Comparison of ENCODE assay signal across 21 mouse cellular contexts in genomic region chr7:133029496-133030047, GRCm38 (mm10).
DNase-seq lines count a peak whose midpoint lies in the region; ATAC-seq and TF ChIP-seq lines count a peak whose summit lies in the region.
"Had no signal": no experiment of that assay in that cellular context is flagged by ENCODE, and none has a peak within 500 bp of the region (broad histone marks: within the 10 kb centered on the region; RNA-seq: fewer than 3 reads in every experiment).

No protein-coding gene starts in this region.

- peak overlapping the region; percentile 25 for H3K4me2 ChIP-seq in intestine, embryonic 16.5 days (ENCODE audit: low read depth, low read length)
- H3K4me2 ChIP-seq in stomach, embryonic 14.5 days (replicated peaks; ENCODE audit: low read depth, low read length): no peak overlapping the region
- H3K4me2 ChIP-seq: embryonic facial prominence, embryonic 13.5 days; forebrain, embryonic 12.5 days; heart, embryonic 12.5 days; hindbrain, embryonic 15.5 days had no signal

- peak; percentile 96 for ATAC-seq in intestine, embryonic 16.5 days
- ATAC-seq in stomach, embryonic 14.5 days (ENCODE audit: insufficient number of reproducible peaks, insufficient read depth, low FRiP score, low read depth): peak; percentile 86
- no peak for ATAC-seq in granulocyte monocyte progenitor cell, adult 5-6 weeks (replicated peaks; ENCODE audit: poor library complexity, severe bottlenecking)

- no peak for TF ChIP-seq POLR2A in MEL (IDR thresholded peaks at IDR 0.05; ENCODE audit: control insufficient read depth in 1 of 2, insufficient read depth in 1 of 2, low read depth in 1 of 2, low read length in 2 of 2, poor library complexity in 1 of 2)

- 0 out of 2 replicates have a peak, but pooled peaks cover 6% of the 10 kb centered on the region for H3K79me2 ChIP-seq in MEL (ENCODE audit: control insufficient read depth, insufficient read depth, low read length, poor library complexity)

- H3K4me3 ChIP-seq in E14TG2a.4 (replicated peaks; ENCODE audit: low read length) (peak overlapping the region; percentile 46; the same call in 1 of the 2 replicates), MEL (ENCODE audit: control insufficient read depth in 1 of 2, insufficient read depth in 1 of 2, low read depth in 2 of 2, low read length in 2 of 2) (no peak overlapping the region)
- no peak overlapping the region for H3K4me3 ChIP-seq in intestine, embryonic 16.5 days (ENCODE audit: low read length)
- H3K4me3 ChIP-seq in stomach, embryonic 14.5 days (ENCODE audit: low read depth, low read length): no peak overlapping the region
- H3K4me3 ChIP-seq: embryonic facial prominence, embryonic 13.5 days; forebrain, embryonic 12.5 days; gastrocnemius, adult 2 months; heart, adult 2 months; heart, embryonic 12.5 days; hindbrain, embryonic 10.5 days; hindbrain, embryonic 15.5 days had no signal

- H3K36me3 ChIP-seq in E14TG2a.4 (ENCODE audit: insufficient read depth, low read length): peaks cover 93% of the 10 kb centered on the region
- H3K36me3 ChIP-seq in MEL (ENCODE audit: control insufficient read depth in 1 of 2, insufficient read depth in 2 of 2, low read length in 2 of 2): peaks cover 2 to 22% of the 10 kb centered on the region in 2 experiments; a peak in 3 of 4 replicates
- no peaks in the 10 kb centered on the region for H3K36me3 ChIP-seq in intestine, embryonic 16.5 days (ENCODE audit: control insufficient read depth, insufficient read depth, low read length)
- no peaks in the 10 kb centered on the region; the same call in 1 of the 2 replicates for H3K36me3 ChIP-seq in stomach, embryonic 14.5 days (ENCODE audit: control insufficient read depth, insufficient read depth, low read length)
- H3K36me3 ChIP-seq: forebrain, embryonic 12.5 days; heart, embryonic 12.5 days; hindbrain, embryonic 15.5 days had no signal

- no peak for DNase-seq in MEL (ENCODE audit: low read depth, low spot score)
- DNase-seq in B cell, adult 2 months: no peak
- no peak for DNase-seq in heart, adult 9 months (ENCODE audit: low spot score in 2 of 2)
- no peak for DNase-seq in cerebellum, adult 11-12 months
- DNase-seq: adrenal gland, adult 8-10 months; cerebellum, adult 18-20 months; cerebellum, adult 9-11 months; cerebellum, postnatal 36 days; gastrocnemius, adult 2 months; gastrocnemius, postnatal 25 days; heart, adult 2 months; kidney, adult 2 months had no signal

- H3K9me3 ChIP-seq in E14TG2a.4 (ENCODE audit: low read length) (no peaks in the 10 kb centered on the region), MEL (replicated peaks; ENCODE audit: insufficient read depth, low read length) (no peaks in the 10 kb centered on the region)
- H3K9me3 ChIP-seq in intestine, embryonic 16.5 days (ENCODE audit: control insufficient read depth, low read length): no peaks in the 10 kb centered on the region
- no peaks in the 10 kb centered on the region for H3K9me3 ChIP-seq in stomach, embryonic 14.5 days (ENCODE audit: control insufficient read depth, low read depth, low read length)
- H3K9me3 ChIP-seq: embryonic facial prominence, embryonic 13.5 days; forebrain, embryonic 12.5 days; heart, embryonic 12.5 days; hindbrain, embryonic 10.5 days; hindbrain, embryonic 15.5 days had no signal

- TF ChIP-seq RAD21 in MEL (IDR thresholded peaks at IDR 0.05; ENCODE audit: low read depth, low read length): no peak

- H3K4me1 ChIP-seq in E14TG2a.4 (replicated peaks; ENCODE audit: low read depth, low read length) (peaks cover 99% of the 10 kb centered on the region), MEL (ENCODE audit: control insufficient read depth in 1 of 2, insufficient read depth in 2 of 2, low read length in 2 of 2) (peaks cover 8 to 21% of the 10 kb centered on the region in 2 experiments)
- H3K4me1 ChIP-seq in intestine, embryonic 16.5 days (ENCODE audit: control insufficient read depth, insufficient read depth, low read length): peaks cover 51% of the 10 kb centered on the region
- peaks cover 29% of the 10 kb centered on the region for H3K4me1 ChIP-seq in stomach, embryonic 14.5 days (ENCODE audit: control insufficient read depth, insufficient read depth, low read length)

- peak in 1 of 2 experiments; percentile 16; a peak in 1 of 4 replicates for TF ChIP-seq EP300 in MEL (IDR thresholded peaks at IDR 0.05; ENCODE audit: low read depth in 1 of 2, low read length in 2 of 2)

- H3K9ac ChIP-seq in MEL (ENCODE audit: control insufficient read depth, low read depth, low read length, poor library complexity, severe bottlenecking): no peak overlapping the region
- H3K9ac ChIP-seq in intestine, embryonic 16.5 days (ENCODE audit: low read depth, low read length): no peak overlapping the region
- H3K9ac ChIP-seq in stomach, embryonic 14.5 days (replicated peaks; ENCODE audit: low read depth, low read length): no peak overlapping the region
- H3K9ac ChIP-seq: embryonic facial prominence, embryonic 13.5 days; forebrain, embryonic 12.5 days; heart, embryonic 12.5 days; hindbrain, embryonic 15.5 days had no signal

- WGBS in intestine, embryonic 16.5 days: 53% methylated on average over 8 of the region's 8 CpGs
- WGBS in stomach, embryonic 14.5 days: 61% methylated on average over 8 of the region's 8 CpGs

- H3K27me3 ChIP-seq in E14TG2a.4 (ENCODE audit: insufficient read depth, low read length) (no peaks in the 10 kb centered on the region), MEL (ENCODE audit: control insufficient read depth in 1 of 2, insufficient read depth in 2 of 2, low read length in 2 of 2) (no peaks in the 10 kb centered on the region)
- H3K27me3 ChIP-seq in intestine, embryonic 16.5 days (replicated peaks; ENCODE audit: control insufficient read depth, insufficient read depth, low read length): no peaks in the 10 kb centered on the region
- H3K27me3 ChIP-seq in stomach, embryonic 14.5 days (ENCODE audit: control insufficient read depth, insufficient read depth, low read length): no peaks in the 10 kb centered on the region
- H3K27me3 ChIP-seq: embryonic facial prominence, embryonic 13.5 days; forebrain, embryonic 12.5 days; heart, embryonic 12.5 days; hindbrain, embryonic 15.5 days had no signal

- TF ChIP-seq CTCF in E14TG2a.4 (conservative IDR thresholded peaks at IDR 0.05; ENCODE audit: low read length) (no peak), MEL (IDR thresholded peaks at IDR 0.05 in 2 of 3, conservative IDR thresholded peaks at IDR 0.05 in 1 of 3; ENCODE audit: control insufficient read depth in 1 of 3, insufficient read depth in 1 of 3, low read depth in 2 of 3, low read length in 3 of 3, poor library complexity in 1 of 3, severe bottlenecking in 1 of 3) (no peak)

- H3K27ac ChIP-seq in MEL (ENCODE audit: control insufficient read depth, low read depth, low read length): peak overlapping the region; percentile 29
- peak overlapping the region; percentile 78 for H3K27ac ChIP-seq in intestine, embryonic 16.5 days (ENCODE audit: low read length)
- H3K27ac ChIP-seq in stomach, embryonic 14.5 days (ENCODE audit: low read length): peak overlapping the region; percentile 41; the same call in 1 of the 2 replicates
- H3K27ac ChIP-seq: embryonic facial prominence, embryonic 13.5 days; forebrain, embryonic 12.5 days; gastrocnemius, adult 2 months; heart, adult 2 months; hindbrain, embryonic 10.5 days; hindbrain, embryonic 15.5 days had no signal

TF ChIP-seq in MEL, 35 proteins besides CTCF, POLR2A, EP300 and RAD21:
- TF ChIP-seq MAX (IDR thresholded peaks at IDR 0.05; ENCODE audit: low read length): peak; percentile 80
- no peak for TF ChIP-seq E2F4 (IDR thresholded peaks at IDR 0.05; ENCODE audit: borderline replicate concordance, low read depth, low read length)
- peak; percentile 87 for TF ChIP-seq MXI1 (IDR thresholded peaks at IDR 0.05; ENCODE audit: low read depth, low read length)
- no peak for TF ChIP-seq MYC (IDR thresholded peaks at IDR 0.05; ENCODE audit: low read depth, low read length)
- TF ChIP-seq GATA1 (IDR thresholded peaks at IDR 0.05; ENCODE audit: low read depth, low read length): peak; percentile 65
- peak; percentile 67 for TF ChIP-seq USF1 (IDR thresholded peaks at IDR 0.05; ENCODE audit: low read depth, low read length)
- peak; percentile 91 for TF ChIP-seq RCOR1 (IDR thresholded peaks at IDR 0.05; ENCODE audit: low read depth, low read length)
- peak; percentile 42; the same call in 1 of the 2 replicates for TF ChIP-seq SIN3A (IDR thresholded peaks at IDR 0.05; ENCODE audit: low read length)
TF ChIP-seq in MEL: peak in this region for 6.
